Mouse (Mus musculus) retina, postnatal 7 days (tissue): ENCODE data around the gene Olfr68.
"Not testable (repeated sequence)": the region's sequence is repeated elsewhere in the genome, so short reads cannot be mapped to it uniquely, and the experiment has no call there.

Experiments used
- DNase-seq: peaks from one replicate; pipeline ENCODE4 v3.0.0-alpha.2; 2012; ENCODE audit warnings: low read depth, low spot score

Olfr68 gene

DNA sequence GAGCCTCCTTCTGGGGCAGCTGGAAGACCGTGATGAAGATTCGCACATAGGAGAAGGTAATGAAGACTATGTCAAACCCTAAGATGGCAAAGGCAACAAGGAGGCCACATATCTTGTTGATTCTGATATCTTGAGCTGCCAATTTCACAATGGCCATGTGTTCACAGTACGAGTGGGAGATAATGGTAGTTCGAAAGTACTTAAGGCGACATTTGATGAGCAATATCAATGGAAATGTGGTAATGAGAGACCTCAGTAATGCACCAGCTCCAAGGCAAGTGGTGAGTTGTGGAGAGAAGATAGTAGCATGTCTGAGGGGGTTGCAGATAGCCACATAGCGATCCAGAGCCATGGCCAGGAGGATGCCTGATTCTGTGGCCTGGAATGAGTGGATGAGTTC, 11.8 kb downstream of the Olfr68 start:
- DNase-seq: not testable (repeated sequence)

DNA sequence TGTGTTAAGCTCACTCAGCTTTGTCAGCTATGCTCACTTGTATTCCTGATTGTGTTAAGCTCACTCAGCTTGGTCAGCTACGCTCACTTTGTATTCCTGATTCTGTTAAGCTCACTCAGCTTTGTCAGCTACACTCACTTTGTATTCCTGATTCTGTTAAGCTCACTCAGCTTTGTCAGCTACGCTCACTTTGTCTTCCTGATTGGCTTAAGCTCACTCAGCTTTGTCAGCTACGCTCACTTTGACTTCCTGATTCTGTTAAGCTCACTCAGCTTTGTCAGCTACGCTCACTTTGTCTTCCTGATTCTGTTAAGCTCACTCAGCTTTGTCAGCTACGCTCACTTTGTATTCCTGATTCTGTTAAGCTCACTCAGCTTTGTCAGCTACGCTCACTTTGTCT, 17.3 kb downstream of the Olfr68 start:
- not testable (repeated sequence) for DNase-seq

DNA sequence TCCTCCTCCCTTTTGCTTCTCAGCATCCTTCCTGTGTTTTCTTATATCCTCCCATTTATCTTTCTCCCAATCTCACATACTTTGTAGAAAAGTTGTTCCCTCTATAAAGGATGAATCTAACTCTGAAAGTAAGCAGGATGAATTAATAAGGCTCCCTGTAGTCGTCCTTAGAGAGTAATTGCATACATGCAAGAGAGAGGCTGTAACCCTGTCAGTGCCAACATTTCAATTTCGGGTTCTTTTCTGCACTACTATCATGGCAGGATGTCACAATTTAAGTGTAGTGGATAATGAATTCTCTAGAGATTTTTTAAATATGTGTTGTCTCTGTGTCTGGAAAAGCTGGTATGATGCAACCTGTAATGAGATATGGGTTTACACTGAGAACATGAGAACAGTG, 22.3 kb downstream of the Olfr68 start, which contains the start of gene Olfr630:
Olfr630 (minus strand) TSS at position 101 of the 400 bp plus-strand sequence.
- DNase-seq: no peak

DNA sequence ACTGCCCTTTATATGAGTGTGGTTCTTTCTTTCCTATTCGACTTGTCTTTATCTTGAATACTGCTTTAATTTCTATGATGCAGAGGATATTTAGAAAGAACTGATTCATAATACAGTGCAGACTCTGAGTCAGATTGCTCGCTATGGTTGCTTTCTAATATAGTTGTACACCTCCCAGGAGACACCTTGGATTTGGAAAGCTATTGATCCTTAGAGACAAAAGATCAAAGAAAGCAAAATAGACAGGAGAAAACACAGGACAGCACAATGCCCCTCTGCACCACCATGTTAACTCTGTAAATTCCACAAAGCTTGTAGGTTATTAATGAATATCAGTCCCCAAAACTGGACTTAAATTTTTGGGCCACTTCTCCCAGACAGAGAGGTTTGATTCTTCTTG, 34.7 kb downstream of the Olfr68 start, which contains the start of gene Olfr629:
Olfr629 (minus strand) TSS at position 101 of the 400 bp plus-strand sequence.
- no peak for DNase-seq

DNA sequence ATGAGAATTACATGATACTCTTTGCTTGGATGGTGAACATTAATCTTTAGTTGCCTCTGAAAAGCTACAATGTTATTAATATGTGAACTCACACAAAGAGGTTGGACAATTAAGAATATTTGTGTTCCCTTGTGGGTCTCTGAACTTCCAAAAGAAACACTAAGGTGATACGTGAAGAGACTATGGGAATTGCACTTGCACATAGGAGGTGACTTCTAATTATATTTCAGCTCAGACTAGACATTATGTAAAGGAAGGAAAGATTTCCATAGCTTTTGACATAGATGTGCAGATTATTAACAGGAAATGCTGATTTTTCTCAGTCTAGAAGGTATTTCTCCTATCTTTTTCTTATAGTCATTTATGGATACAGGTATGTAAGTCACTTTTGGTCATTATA, 49.4 kb downstream of the Olfr68 start, which contains the start of gene Olfr628:
Olfr628 (plus strand) TSS at position 301 of the 400 bp plus-strand sequence.
- DNase-seq: no peak
